Mouse (Mus musculus) cerebellum, postnatal 14 days (tissue): ENCODE measurements at regions not wholly inside any gene's neighbourhood (a gene's known extent, or its start where the extent isn't known, plus 50 kb on each side); places are given as distances from the start of the nearest gene placed in this dataset.
"Not testable (repeated sequence)": the region's sequence is repeated elsewhere in the genome, so short reads cannot be mapped to it uniquely, and the experiment has no call there.

Experiments used
- DNase-seq, 2 experiments: peaks; one replicate each; pipeline ENCODE4 v3.0.0; 2021; ENCODE audit warnings: mixed read lengths in 2 of 2

DNA sequence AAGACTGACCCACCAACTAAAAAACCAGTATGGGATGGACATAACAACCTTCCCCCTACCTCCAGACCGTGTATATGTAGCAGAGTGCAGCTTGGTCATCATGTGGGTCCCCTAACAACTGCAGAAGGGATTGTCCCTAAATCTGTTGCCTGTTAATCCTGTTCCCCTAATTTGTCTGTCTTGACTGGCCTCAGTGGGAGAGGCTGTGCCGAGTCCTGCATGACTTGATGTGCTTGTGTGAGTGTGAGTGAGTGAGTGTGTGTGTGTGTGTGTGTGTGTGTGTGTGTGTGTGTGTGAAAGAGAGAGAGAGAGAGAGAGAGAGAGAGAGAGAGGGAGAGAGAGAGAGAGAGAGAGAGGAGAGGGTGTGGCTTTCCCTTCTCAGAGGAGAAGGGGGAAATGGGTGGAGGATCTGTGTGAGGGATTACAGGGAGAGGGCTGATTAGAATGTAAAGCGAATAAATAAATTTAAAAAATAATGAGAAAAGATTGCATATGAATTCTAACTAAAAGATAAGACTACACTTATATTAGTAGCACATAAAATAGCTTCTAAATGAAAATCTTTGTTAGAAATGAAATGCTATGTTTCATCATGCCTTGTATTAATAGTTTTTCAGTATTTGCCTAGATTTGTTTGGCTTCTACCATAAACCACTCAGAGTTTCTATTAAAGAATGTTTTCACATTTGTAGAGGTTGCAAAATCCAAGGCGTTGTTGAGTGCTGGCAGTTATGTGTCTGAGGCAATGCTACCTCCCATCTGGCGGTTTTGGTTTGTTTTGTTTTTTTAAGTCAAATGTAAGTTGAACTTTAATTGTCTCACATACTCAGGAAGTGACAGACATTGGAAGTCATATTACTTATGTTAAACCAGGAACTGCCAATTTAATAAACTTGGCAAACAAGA, 740.9 kb downstream of the Abca13 start:
- DNase-seq = no peak

DNA sequence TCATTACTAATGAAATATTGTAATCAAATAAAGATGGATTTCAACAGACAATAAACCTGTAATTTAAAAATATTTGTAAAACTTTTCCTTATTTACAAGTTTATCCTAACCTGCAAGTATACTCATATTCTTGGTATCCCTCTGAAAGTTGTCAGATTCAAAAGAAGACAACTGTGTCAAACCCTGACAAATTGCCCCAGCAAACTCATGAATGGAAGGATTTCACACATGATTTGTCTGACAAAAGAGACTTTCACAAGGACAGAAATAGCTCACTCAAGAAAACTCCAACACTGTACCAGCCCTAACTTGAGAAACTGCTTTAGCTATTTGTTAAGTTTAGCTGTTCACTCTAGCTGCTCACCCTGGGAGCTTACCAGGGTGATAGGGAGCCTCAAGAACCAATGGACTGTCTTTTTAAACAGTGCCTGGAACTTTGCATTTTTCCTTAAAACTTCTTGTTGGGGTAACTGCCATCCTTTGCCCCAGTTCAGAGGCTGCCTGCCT, 771.0 kb downstream of the Abca13 start:
- DNase-seq = no peak

DNA sequence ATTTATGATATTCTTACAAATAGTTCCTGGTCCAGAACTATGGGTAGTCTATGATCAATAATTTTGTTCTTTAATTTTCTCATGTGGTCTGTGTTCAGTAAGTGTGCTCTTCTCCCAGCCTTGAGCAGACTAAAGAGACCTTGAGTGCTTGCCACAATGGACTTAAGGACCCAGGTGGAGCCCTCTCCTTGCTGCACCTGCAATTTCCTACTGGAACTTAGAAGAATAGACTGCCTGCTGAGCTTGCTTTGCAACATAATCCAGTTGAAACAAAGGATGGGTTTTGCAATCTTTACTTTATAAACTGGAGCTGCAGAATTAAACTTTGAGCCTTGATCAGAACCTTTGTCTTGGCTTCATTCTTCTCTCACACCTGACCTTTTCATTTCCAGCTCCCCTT, 791.2 kb downstream of the Abca13 start:
- no peak for DNase-seq

DNA sequence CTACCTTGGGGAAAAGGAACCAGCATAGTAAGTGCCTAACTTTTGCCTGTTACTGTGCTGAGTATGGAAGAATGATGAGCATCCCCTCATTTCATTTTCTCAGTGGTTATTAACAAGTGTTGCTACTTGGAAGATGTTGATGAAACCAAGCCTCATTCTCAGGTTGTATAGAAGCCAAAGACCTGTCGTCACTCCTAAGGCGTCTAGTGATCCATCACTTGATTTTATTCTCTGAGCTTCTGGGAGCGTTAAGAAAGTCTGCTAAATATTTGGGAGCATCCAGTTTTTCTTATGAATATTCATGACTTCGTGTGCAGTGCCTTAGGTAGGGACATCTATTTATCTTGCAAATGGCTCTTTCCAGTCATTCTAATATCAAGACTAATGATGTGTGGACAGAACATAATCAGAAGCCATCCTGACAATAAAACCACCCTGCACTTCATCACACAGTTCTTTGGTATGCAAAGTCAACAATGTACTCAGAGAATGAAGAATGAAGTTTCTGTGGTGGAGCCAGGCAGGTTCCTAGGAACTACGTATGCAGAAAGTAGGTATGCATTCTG, 802.9 kb downstream of the Abca13 start:
- DNase-seq = no peak

DNA sequence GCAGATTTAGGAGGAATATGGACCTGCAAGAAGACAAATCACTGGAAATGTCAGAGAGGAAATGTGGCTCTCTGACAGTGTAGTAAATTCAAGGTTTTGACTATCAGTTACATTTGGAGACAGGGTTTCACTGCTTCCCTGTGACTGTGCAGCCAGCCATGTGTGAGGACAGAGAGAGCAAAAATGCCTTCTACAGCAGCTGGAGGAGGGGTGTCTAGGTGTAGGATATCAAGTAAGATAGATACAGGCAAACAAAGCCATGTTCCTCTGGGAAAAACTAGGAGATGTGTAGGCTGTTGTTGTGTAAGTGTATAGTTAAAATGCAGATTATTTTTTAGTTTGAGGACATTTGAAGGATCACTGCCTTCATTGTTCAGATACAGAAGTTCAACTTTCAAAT, 803.6 kb downstream of the Abca13 start:
- no peak for DNase-seq

DNA sequence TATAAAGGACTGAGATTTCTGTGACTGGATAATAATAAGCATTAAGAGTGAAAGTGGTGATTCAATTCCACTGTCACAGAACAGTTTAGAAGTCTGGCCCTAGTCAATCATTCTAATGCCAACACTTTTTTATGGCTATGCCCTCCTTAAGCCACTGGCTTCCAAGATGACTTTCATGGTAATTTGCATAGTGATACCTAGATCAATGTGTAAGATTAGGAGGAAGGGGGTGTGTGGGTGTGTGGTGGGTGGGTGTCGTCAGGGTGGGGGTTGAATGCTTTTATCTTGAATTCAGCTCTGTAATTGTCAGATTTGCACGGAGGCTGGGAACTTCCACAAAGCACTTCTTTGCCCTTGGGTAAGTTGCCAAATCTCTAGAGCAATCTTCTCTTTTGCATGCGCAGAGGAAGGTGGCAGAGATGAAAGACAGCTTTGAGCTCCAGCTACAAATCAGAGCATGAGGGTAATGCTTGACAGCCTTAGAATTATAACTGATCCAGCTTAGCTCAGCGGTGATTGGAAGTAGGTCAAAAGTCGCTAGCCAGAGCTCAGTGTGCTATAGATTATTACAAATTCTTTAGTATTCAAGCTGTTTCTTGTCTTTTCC, 805.9 kb downstream of the Abca13 start:
- peak in 1 of 2 experiments; percentile 1 for DNase-seq

DNA sequence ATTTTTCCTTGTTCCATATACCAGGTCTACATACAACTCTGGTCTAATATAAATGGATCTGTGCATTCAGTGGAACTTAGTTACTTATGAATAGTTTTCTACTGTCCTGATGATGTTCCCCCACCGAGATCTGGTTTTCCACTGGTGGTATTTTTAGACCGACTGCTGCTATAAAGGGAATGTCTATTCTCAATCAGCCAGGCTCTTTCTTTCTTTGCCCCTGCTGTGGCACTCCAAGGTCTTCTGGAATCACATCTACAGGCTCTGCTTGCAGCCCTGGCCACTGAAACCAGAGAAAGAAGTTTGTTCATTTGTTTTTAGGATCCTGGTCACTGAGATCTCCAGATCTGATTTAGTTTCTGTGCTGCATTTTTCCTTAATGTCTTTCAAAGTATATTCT, 810.4 kb downstream of the Abca13 start:
- DNase-seq = no peak

DNA sequence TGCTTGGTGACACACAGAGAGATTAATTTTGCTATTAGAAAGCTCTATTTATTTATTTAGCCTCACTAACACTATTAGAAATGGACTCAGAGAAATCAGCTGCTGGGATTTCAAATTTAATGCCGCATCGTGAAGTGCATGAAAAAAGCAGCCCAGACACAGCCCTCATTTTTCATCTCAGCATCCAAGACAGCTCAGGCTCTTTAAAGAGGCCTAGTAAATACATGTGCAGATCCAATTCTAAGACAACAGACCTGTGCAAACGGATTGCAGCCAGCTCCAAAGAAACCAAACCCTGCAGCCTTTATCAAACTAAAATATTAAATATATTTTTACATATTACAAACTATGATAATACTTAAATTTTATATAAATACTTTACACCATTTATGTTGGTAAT, 815.1 kb downstream of the Abca13 start:
- DNase-seq = no peak

DNA sequence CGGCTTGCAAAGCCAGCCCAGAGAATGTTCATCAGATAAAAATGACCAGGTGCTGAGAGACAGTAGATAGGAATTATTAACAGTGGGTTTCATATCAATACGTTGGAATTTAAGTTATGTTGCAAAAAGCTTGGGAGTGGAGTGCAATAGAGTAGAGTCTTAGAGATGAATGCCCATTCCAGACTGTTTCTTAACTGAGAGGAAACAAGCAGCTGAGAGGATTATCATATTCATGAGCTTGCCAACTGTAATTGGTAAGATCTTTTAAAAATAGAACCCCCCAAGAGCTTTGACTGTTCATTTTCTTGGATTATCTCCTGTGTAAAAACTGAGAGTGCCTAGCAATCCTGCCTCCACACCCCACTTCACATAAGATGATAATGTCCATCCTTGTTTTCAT, 854.9 kb downstream of the Abca13 start:
- DNase-seq = no peak

DNA sequence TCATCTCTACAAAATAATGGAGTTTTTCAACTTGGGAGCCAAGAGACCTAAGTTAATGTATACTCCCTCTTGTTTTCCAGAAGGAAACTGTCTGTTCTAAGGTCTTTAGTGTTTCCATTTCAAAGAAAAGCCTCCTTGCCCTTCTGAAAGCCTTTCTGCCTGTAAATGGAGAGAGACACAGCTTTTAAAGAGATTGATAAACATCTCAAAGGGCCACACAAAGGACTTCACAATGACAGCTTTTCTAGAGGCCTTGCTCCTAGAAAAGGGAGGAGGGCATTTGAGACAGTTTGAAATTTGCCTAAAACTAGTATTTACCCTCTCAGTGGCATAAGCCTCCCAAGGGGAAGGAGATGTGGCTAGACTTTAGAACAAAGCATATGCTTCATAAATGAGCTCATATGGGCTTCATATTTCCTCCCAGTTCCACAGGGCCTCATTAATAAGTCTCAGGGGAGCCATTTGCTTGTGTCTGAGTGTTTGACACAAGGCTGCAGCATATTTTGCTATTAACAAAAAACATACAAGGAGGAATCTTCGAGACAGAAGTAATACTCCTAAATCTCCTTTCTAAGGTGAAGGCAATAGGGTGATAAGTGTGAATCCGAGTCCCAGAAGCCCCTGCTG, 860.0 kb downstream of the Abca13 start:
- no peak for DNase-seq

DNA sequence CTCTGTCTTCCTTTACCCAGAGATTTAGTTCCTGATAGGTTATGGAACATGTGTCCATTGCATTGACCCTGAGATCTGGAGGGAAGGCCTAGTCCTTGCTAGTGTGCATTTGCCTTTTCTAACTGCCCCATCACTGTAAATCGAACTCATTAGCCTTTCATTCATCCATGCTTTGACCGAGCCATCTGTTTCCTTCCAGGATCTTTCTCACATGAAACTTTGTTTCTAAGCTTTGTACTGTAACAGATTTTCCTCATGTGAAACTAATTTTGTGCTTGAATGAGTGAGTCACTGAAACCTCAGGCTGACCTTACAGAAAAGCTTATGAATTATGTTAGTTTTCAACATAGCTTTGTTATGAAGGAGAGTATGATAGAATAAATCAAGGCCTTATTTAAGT, 880.1 kb downstream of the Abca13 start:
- no peak for DNase-seq

DNA sequence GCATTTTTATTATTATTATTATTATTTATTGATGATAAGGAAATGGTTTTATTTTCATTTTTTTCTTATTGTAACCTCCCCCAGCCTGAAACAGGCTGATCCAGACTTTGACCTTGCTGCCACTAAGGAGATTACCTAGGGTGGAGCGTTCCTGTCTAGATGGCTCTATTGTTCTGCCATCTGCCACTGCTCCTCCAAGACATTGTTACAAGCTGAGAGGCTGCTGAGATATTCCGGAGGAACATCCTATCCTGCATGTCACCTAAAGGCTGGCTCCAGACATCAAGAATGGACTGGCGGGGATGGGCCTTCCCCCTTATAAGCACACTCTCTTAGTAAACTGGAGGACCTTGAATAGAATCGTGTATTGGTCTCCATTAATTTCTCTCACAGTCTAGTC, 896.2 kb downstream of the Abca13 start:
- no peak for DNase-seq

DNA sequence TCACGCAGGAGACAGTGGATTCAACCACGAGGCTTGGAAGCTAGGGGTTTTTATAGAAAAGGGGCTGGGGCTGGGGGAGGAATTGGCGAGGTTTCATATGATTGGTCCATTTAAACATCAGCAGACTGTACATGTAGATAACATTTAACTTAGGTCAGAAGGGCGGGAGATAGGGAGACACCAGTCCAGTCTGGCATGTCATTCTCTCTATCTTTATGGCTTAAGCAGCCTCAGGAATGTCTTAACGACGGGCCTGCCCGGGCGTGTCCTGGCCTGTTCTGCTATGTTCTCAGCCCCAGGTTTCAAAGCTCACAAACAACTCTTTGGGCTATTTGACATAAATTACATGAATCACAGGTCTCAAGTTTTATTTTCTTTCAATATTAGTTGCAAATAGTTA, 910.6 kb downstream of the Abca13 start:
- not testable (repeated sequence) for DNase-seq

DNA sequence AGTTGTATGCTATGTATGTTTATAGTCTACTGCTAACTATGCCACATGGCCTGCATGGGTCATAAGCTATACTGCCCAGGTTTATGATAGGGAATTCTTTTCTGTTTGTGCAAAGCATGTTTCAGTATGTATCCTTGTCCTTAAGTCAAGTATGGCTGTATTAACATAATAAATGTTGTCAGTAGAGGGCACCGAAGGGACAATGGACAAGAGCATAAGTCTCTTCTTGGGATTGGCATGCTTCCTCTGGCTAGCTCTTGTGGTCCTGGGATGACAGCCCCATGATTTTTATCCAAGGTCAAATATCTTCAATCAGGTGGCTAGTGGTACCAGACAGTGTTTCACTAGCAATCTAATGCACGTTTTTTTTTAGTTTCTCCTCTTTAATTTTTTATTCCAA, 913.3 kb downstream of the Abca13 start:
- DNase-seq = no peak

DNA sequence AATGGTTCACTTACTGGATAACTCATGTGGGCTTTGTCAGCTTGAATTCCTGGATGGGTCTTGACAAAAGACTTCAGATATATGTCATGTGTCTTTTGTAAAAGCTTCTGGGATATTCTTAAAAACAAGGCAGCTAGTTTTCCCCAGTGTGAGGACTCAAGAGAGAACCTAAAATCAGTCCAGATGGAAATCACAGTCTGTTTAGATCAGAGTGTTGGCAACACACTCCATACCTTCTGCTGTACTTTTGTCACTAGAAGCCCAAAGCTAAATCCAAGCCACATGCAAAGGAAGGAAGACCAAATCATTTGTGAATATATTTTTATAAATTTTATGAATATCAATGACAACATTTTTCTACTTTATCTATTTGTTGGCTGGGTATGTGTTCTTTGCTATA, 950.4 kb downstream of the Abca13 start:
- peak in 1 of 2 experiments; percentile 3 for DNase-seq

DNA sequence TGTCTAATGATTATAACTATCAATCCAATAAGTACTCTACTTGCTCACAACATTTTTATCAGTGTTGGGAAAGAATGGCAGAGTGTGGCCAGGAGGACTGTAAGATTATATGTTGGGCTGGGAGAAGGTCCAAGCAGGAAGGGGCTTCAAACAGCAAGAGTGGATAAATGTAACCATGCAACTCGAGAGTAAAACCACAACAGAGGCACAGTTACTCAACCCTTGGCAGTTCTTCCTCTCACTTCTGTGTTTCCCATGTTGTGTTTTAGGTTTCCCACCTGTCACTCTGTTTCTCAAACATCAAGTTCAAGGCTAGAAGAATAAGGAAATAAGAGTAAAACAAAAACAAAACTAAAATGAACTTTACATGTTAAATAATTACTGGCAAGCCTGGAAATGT, 957.4 kb downstream of the Abca13 start:
- no peak for DNase-seq

DNA sequence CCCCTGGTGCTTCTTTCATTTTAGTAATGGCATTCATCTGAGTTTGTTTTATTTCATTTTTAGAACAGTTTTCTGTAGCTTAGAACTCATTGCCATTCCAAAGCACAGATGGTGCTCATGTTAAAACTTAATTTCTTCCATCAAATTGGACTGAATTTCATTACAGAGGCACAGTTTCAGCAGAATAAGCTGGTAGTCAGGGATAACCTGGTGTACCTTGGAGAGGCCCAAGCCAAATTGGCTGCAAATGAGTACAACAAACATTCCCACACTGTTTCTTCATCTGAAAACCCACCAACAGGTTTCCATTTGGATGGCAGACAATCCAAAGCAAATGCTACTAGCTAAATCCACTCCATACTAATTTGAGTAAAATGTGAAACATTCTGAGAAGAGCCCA, 960.2 kb upstream of the Vwc2 start:
- no peak for DNase-seq

DNA sequence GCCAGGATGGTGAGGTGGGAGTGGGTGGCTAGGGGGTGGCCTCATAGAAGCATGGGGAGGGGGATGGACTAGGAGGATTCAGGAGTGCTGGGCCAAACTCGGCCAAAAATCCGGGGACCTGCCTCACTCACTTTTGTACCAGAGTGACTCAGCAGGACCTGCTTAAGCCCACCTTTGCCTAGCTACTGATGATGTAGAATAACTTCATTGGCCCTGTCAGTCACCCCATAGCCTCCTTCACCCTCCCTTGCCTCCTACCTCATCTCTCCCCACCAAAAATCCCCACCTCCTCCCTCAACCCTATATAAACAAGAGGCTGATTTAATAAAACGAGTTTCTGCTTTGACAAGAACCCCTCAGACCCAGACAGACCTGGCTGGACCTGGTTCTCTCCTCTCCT, 920.3 kb upstream of the Vwc2 start:
- no peak for DNase-seq

DNA sequence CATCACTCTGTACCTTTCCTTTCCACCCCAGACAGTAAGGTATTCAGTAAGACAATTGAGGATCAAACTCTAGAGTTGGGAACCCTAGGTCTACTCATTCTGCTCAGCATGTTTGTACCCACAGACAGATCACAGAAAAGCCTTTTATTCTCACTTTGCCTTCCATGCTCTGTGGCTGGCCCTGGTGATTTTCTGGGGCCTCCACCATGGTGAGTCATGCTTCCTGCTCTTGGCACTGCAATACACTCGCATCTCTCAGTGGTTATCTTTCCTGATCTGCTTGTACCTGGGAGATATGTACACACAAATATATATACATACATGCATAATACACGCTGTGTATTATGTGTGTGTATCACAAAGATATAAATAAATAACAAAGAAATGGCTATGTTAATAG, 919.2 kb upstream of the Vwc2 start:
- DNase-seq = no peak

DNA sequence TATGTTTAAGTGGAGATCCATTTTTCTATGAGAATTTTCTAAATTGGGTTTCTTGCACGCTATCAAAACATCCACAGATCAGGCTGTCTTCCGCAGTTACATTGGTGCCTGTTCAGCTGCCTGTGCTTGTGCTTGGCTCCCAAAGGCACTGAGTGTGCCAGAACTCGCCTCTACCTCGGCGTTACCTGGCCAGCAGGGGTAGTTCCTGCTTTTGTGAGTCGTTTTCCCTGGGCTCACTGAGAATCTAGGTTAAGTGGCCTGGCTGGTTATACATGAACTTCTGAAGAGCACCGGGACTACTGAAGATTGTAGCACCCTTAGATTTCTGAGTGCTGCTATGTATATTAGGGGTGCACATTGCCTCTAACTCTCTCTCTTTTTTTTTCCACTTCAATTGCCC, 913.0 kb upstream of the Vwc2 start:
- peak; percentile 11 to 20 for DNase-seq

DNA sequence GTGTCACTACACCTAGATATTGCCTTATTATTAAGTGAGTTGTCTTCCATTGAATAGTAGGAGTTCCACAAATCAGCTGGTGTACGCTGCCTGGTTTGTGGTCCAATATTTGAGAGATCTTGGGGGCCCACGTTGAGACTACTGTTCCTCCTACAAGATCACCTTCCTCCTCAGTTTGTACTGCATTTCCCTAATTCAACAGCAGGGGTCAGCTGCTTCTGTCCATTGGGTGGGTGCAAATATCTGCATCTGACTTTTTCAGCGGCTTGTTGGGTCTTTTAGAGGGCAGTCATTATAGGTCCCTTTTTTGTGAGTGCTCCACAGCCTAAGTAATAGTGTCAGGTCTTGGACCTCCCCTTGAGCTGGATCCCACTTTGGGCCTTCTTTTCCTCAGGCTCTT, 908.8 kb upstream of the Vwc2 start:
- no peak for DNase-seq
